Mouse (Mus musculus) embryonic facial prominence, embryonic 10.5 days (tissue): Measurements from ENCODE around the gene Galntl5. TPM values are rescaled to one million over a fixed set of nuclear protein-coding genes. Genes with fewer than 3 reads are reported as not detected.

Experiments
- DNase-seq: peaks from one replicate; pipeline ENCODE4 v3.0.0-alpha.2; 2017; ENCODE audit warnings: low spot score
- H3K27ac ChIP-seq: fragments of 300-500 bp; sonication (generic); replicated peaks from 2 replicates; pipeline ENCODE4 v1.5.1; 2016; ENCODE audit warnings: mild to moderate bottlenecking
- H3K27me3 ChIP-seq: fragments of 300-500 bp; sonication (generic); replicated peaks from 2 replicates; pipeline ENCODE4 v1.6.1; 2016; ENCODE audit warnings: low read depth, mild to moderate bottlenecking; ENCODE audit not compliant: poor library complexity, severe bottlenecking
- H3K36me3 ChIP-seq: fragments of 300-500 bp; sonication (generic); replicated peaks from 2 replicates; pipeline ENCODE4 v1.6.1; 2016; ENCODE audit warnings: mild to moderate bottlenecking, moderate library complexity
- H3K4me1 ChIP-seq: fragments of 300-500 bp; sonication (generic); 2 replicates; pipeline ENCODE4 v1.6.1; 2016
- H3K4me3 ChIP-seq: fragments of 300-500 bp; sonication (generic); 2 replicates; pipeline ENCODE4 v1.5.1; 2016; ENCODE audit warnings: mild to moderate bottlenecking, moderate library complexity
- H3K9me3 ChIP-seq: fragments of 300-500 bp; sonication (generic); 2 replicates; pipeline ENCODE4 v1.6.1; 2016; ENCODE audit warnings: mild to moderate bottlenecking
- WGBS: fragments of 180-500 bp; shearing (Covaris S2); methylation state at CpG from one replicate; pipeline ENCODE4 v1.1.7; 2016; 5-methylcytosine and 5-hydroxymethylcytosine counted together
- microRNA-seq: library from miRNA; unstranded; fragments of <30 nt; microRNA quantifications from one replicate; pipeline ENCODE4, GENCODE M21; 2017
- polyA plus RNA-seq: library from polyadenylated mRNA; unstranded; fragments of >200 nt; fragmentation: Nextera tagmentation; extraction: Ambion mirVana; gene quantifications from 2 replicates; pipeline ENCODE4 v1.2.1, GENCODE M21; 2016

Galntl5 gene
- polyA plus RNA-seq, 1 experiment from 2014 or later = not detected

DNA sequence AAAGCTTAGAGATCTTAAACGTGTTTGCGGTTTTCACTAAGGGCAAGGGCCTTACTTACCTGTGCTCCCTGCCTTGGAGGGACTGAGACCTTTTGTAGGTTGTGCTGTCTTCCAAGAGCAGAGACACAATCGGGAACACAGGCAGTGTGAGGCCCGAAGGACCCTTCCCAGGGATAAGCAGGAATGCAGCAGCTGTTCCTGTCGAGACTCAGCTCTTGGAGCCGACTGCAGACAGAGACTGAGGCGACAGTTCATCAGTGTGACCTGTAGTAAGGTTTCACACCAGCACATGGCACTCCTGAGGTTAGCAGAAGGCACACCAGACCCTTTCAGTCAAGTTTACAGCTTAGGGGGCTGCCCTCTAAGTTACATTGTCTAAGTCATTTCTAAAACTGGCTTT lies 81.0 kb downstream of the Galntl5 start:
- peaks cover 90% of the 10 kb centered on the region for H3K36me3 ChIP-seq
- 91% methylated on average over 7 of the region's 7 CpGs for WGBS
- no peak overlapping the region for H3K4me3 ChIP-seq
- no peaks in the 10 kb centered on the region for H3K4me1 ChIP-seq
- no peak for DNase-seq
- no peak overlapping the region for H3K27ac ChIP-seq
- no peaks in the 10 kb centered on the region for H3K27me3 ChIP-seq
- H3K9me3 ChIP-seq = no peaks in the 10 kb centered on the region

- H3K27me3 ChIP-seq = no peaks in the 10 kb centered on the region
- no peaks in the 10 kb centered on the region for H3K9me3 ChIP-seq
- no peak overlapping the region for H3K4me3 ChIP-seq
- H3K4me1 ChIP-seq = no peaks in the 10 kb centered on the region
- 94% methylated on average over 4 of the region's 4 CpGs for WGBS
- peaks cover 72% of the 10 kb centered on the region for H3K36me3 ChIP-seq
- H3K27ac ChIP-seq = no peak overlapping the region
- DNase-seq = no peak
Observed at GRCm38 (mm10) chr5:25268258-25268888, 87.1 kb downstream of the Galntl5 start.

Small RNAs within 50 kb of the gene (microRNA-seq; reads per million reads assigned to microRNA genes)
- gene Gm26051 = not detected

Other genes starting within 250 kb of the Galntl5 start
- 38.2 and 39.5 TPM in 2 replicates for gene Prkag2, start 80.8 kb upstream of the Galntl5 start, polyA plus RNA-seq
- 29.3 and 29.8 TPM in 2 replicates for gene Galnt11, start 40.4 kb downstream of the Galntl5 start, polyA plus RNA-seq
- 2.9 TPM in 1 of 2 replicates, not detected in the other for gene E130116L18Rik, start 41.7 kb downstream of the Galntl5 start, polyA plus RNA-seq